Mouse (Mus musculus): Measurements from ENCODE around the gene Nod1.

Gene Nod1

DNA sequence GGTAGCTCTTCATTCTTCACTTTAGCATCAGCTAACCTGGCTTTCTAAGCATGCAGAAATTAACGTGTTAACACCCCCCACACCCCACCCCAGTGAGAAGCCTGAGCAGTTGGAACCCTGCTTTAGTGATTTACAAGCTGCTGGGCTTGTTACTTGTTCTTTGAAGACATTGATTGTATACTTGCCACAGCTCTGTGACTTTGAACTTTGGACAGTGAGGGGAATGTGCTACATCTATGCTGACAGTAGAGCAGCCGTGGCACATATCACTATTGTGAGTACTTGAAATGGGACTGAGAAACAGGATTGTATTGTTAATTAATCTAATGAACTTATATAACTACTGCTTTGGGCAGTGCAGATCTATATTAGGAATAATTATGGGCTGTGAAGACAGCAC, 89.0 kb downstream of the Nod1 start:
- no peak for DNase-seq (ENCODE audit: low spot score in 2 of 2)

DNA sequence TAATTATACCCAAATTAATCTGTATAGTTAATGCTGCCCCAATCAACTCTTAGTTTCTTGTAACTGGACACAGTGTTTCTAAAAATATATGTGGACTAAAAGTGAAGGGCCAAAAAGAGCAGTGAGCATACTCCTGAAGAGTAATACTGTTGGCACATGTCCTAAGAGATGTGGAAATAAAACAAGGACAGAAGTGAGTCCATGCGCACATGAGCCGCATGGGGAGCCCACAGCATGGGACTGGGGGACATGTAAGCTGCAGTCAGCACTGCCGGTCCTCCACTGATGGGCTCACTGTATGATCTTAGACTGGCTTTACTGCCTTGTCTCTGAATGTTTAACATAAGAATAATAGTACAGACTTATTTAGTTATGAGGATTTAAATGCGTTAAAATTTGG, 92.3 kb downstream of the Nod1 start:
- no peak for DNase-seq (ENCODE audit: low spot score in 2 of 2)

DNA sequence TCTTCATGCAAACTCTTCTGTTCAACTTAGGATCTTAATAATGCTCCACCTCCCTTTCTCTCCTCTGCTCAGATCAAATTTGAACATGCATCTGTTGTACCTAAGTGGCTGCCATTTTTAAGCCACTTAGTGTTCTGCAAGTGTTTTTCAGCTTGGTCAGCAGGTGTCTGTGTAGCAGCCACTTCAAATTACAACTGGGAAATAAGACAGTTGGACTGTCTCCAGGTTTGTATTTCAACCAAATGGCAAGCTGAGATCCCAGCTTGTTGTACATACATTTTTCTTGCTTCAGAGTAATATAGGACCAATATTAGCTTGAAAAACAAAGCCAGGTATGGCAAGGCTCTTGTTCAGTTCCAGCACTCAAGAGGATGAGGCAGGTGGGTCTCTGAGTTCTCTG, 93.9 kb downstream of the Nod1 start:
- no peak for DNase-seq (ENCODE audit: low spot score in 2 of 2)

- no peak for DNase-seq (ENCODE audit: low spot score in 2 of 2)
These were observed 94.8 kb downstream of the Nod1 start for GRCm38 (mm10) chr6:54877651-54878050.

GRCm38 (mm10) chr6:54876782-54877181, 95.6 kb downstream of the Nod1 start:
- DNase-seq (ENCODE audit: low spot score in 2 of 2), result no peak
